Mouse (Mus musculus) yolk sac, embryonic 10.5 days (tissue): Measurements from ENCODE around the gene Mybph.
"Not testable (repeated sequence)": the region's sequence is repeated elsewhere in the genome, so short reads cannot be mapped to it uniquely, and the experiment has no call there.

Source experiments
- DNase-seq: peaks from one replicate; pipeline ENCODE4 v3.0.0-alpha.2; 2017; ENCODE audit warnings: low spot score

Gene Mybph

DNA sequence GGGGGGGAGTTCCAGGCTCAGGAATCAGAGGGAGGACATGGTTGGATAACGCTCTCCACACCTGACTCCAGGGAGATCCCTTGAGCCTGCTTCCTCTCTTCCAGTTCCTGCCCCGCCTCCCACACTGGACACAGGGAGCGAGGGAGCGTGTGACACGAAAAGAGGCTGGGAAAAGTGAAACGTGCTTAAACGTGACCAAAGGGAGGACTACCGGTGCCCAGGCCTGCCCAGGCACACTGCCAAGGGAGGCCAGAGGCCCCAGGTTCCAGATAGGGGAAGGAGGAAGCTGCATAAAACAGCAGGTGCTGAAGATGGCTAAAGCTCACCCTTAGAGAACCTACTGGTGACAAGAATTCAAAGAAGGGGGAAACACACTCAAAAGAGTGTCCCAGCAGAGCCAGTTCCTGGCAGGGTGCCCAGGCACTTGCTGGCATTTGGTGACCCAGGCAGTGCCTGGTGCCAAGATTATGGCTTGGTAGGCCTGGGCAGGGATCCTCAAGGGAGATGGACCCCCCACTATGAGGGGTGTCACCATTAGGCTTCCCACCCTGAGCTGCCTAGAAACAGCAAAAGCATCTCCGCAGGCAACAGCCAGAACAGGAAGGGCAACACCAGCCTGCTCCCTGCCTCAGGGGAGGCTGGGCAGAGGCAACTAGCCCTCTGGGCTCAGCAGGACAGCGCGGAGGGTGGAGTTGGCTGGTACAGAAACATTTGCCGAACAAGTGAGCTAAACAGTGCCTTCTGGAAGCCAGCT lies 39.7 kb downstream of the Mybph start:
- DNase-seq: no peak

DNA sequence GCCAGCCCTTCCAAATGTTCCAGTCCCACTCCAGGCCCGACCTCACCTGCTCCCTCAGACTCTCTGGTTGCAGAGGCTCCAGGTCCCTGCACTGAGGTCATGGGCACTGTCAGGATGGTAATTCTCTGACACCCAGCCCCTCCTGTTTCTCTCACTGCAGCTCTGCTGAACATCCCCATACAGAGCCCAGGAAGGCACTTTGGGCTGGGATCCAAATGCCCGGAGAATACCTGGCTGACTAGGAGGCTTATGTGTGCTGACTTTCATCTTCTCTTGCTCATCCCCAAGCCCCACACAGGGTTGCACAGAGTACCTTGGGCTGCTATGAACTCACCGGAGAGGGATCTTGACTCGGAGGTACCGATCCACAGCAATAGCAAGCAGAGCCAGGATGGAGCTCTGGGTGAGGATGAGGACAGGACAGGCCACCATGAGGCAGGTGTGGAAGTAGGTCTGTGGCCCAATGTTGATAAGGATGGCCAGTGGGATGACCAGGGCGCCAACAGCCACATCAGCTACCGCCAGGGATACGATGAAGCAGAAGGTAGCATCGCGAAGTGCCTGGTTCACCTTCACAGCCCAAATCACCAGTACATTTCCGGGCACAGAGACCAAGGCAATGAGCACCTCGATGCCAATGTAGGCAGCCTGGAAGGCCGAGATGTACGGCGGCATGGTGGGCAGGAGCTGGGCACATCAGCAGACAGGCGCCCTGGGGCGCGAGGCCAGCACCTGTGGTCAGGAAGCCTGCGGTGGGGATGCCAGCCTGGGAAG lies 40.6 kb downstream of the Mybph start:
- no peak for DNase-seq

DNA sequence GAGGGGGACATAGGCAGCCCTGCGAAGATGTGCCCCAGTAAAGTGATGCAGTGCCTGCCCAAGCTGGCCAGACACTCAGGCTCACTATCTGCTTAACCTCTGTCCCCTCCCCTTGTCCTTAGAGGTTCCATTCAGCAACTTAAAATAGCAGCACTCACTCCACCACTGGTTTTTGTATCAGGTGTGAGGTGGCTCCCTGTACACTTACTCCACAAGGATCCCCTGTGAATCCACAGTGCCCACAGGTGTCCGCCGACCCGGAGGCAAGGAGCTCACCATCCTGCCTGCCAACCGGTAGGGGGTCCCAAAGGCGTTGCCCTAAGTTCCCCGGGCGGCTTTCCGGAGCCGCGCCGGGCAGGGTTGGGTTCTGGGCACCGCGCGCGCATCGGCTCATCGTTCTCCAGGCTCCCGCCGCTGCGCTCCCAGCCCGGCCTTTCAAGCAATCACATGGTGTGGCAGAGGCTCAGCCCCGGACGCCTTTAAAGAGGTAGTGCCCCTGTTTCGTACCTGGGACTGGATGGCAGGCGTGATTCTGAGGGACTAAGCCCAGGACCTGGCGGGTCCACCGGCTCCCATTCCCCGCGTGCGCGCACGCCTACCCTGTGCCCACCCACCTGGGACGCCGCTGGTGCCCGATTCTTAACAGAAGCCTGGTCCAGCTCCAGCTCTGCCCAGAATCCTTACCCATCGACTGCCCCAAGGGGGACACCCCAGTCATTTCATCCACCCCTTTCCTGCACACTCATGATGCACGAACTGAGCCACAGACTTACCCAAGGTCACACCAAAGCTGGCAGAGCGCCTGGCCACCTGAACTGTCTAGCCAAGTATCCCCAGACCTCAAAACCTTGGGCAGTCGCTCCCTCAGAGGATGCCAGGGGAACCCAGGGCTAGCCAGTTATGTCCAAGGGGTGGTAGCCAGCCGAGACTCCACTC lies 41.5 kb downstream of the Mybph start:
- DNase-seq: no peak

GRCm38 (mm10) chr1:134235391-134235921 lies 42.2 kb downstream of the Mybph start, which contains the start of gene Adora1:
Gene Adora1, minus strand, starts transcription at chr1:134235431.
- DNase-seq: no peak

- DNase-seq: no peak
Observed at GRCm38 (mm10) chr1:134236142-134236541, 42.9 kb downstream of the Mybph start.

- no peak for DNase-seq
Observed at GRCm38 (mm10) chr1:134237438-134237837, 44.2 kb downstream of the Mybph start.

- DNase-seq: no peak
Observed at GRCm38 (mm10) chr1:134240701-134241100, 47.5 kb downstream of the Mybph start.

DNA sequence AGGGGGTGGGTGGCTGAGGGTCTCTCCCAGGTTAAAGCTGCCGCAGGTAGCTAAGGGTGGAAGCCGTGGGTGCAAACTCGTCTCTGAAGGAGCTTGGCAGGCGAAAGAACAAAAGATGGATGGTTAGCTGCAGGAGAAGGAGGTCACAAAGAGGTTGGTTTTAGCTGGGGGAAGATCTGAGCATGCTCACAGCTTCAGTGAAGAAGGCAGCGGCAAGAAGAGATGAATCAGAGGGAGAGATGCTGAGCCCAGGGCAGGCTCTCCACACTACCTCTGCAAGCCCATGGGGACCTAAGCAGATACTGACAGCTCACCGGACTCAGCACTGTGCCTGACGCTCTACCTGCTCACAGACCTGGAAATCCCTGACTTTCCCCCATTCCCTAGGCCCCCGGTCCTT lies 48.0 kb downstream of the Mybph start:
- DNase-seq: no peak

- no peak for DNase-seq
Observed at GRCm38 (mm10) chr1:134242286-134242685, 49.0 kb downstream of the Mybph start.

- DNase-seq: no peak
Observed at GRCm38 (mm10) chr1:134243505-134243904, 50.3 kb downstream of the Mybph start.

- DNase-seq: peak; percentile 84
Observed at GRCm38 (mm10) chr1:134243948-134244914, 51.0 kb downstream of the Mybph start.

- DNase-seq: no peak
Observed at GRCm38 (mm10) chr1:134245004-134245717, 51.9 kb downstream of the Mybph start.

- DNase-seq: no peak
Observed at GRCm38 (mm10) chr1:134246590-134246989, 53.3 kb downstream of the Mybph start.

- not testable (repeated sequence) for DNase-seq
Observed at GRCm38 (mm10) chr1:134249681-134250080, 56.4 kb downstream of the Mybph start.
